Mouse (Mus musculus): Measurements from ENCODE around the gene Ppm1n. TPM values are rescaled to one million over a fixed set of nuclear protein-coding genes. Genes with fewer than 3 reads are reported as not detected.

Gene Ppm1n
- not detected for total RNA-seq (2021)
- long read RNA-seq, experiment 1, result 0 reads
- long read RNA-seq, experiment 2, result 0 reads

DNA sequence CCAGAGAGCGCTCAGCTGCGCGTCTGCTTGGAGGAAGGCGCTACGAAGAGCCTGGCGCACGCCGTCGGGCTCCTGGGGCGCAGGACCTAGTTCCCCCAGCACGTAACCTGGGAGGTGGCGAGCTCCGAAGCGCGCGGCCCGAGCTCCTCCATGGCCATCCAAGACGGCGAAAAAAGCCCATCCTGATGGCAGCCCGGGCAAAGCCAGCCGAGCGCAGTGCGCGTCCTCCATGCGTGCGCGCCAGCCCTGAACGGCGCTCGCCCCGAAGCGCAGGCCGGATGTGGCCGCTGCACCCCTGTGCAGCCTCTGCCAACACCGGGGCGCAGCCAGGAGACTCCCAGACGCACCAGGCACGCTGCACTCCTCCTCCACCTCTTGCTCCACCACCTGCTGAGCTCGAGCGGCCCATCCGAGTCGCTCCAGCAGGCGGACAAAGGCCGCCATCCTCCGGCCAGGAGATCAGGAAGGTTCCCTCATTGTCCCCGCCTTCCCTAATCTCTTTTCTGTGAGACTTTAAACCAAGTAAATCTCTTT is at the start of gene Ppm1n:
Gene Ppm1n, minus strand, starts transcription at position 484 of the 534 bp plus-strand sequence.
- no peak for DNase-seq

DNA sequence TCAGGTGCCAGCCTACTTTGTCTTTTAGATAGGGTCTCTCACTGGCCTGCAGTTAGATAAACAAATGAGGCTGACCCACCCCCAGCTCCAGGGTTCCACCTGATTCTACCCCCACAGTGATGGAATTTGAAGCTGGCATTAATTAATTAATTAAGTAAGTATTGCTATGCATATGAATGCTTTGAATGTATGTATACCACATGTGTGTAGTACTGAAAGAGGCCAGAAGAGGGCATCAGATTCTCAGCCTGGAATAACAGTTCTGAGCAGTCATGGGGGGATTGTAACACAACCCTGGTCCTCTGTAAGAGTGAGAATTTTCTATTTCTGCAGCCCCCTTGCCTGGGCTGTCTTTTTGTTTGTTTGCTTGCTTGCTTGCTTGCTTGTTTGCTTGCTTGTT is 48.6 kb upstream of the Ppm1n start:
- no peak for DNase-seq

DNA sequence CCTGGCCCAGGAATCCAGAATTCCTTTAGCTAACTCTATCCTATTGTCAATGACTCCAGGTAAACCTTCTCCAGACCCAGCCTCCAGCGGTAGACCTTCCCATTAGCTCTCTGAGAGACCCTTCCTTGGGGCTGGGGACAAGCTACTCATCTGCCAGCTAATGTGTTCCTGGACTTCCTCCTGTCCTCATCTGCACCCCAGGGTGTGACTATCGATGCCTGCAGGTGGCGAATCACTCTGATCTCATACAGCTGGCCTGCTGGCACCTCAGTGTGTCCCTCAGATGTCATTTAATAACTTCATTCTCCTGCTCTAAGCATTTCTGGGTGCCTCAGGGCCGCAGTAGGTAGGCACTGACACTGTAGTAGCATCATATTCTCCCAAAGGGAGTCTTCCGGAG is 47.9 kb upstream of the Ppm1n start:
- no peak for DNase-seq

DNA sequence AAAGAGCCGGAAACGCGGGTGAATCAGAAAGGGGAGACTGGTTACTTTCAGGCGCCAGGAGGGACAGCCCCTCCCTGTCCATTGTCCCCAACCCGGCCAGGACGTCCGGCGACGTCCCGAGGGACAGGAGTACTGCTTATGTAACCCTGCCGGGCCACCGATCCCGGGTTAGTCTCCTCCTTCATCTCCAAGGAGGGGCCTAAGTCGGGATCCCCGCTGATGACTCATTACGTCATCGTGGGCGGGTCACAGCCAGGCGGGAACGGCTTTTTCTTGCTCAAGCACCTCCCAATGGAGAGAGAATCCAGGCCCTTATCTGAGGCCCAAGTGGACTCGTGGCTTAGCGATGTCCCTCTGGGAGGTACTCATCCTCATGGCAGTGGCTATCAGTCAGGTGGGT is 47.3 kb upstream of the Ppm1n start:
- peak; percentile 95 to 98 for DNase-seq

DNA sequence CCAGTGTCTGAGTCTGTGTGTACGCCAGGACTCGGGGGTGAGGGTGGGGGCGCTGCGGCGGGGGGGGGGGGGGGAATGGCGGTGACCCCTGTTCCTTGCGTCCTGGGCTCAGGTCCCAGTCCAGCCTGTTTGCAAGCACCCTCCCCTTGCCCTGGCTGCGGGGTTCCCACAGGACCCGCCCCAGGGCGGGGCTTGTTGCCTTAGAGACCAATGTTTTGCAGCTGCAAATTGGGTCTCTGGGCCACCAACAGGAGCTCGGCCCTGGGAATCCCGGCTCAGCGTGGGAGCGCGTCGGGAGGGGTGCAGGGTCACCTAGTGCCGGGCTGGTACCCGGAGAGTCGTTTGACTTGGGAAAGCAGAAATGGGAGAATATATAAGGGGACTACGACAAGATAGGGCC is 46.5 kb upstream of the Ppm1n start:
- DNase-seq, result peak; percentile 95 to 98

DNA sequence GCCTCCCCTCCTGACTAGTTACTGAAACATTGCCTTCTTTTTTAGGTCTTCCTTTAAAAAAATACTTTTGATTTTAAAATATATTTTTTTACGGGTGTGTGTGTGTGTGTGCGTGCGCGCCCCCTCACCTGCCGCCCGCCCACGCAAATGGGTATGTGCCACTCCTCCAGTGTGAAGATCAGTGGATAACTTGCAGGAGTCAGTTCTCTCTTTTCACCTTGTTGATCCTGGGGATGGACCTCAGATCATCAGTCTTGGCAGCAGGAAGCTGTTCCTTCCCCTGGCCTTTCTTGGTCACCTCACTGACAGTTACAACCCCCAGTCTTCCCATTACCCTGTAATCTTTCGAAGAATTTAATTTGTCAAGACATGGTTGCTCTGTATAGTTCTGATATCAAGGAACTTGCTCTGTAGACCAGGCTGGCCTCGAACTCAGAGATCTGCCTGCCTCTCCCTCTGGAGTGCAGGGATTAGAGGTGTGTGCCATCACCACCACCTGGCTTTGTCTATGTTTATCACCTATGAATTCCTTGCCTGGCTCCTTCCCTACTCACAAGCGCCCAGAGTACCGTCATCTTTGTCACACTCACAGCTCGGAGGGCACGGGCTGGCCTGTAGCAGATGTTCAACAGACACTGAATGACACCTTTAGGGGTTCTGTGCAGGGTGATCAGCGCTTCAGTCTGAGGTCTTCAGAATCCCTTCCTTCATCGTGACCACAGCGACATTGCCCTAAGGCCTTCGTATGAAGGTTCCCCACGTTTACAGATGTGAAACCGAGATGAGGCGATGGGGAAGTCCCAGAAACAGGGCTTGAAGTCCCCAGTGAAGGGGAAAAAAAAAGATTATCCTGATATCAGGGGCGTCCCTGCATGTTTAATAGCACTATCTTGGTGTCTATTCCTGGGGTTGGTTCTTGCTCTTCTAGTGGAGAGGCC is 45.7 kb upstream of the Ppm1n start:
- no peak for DNase-seq

DNA sequence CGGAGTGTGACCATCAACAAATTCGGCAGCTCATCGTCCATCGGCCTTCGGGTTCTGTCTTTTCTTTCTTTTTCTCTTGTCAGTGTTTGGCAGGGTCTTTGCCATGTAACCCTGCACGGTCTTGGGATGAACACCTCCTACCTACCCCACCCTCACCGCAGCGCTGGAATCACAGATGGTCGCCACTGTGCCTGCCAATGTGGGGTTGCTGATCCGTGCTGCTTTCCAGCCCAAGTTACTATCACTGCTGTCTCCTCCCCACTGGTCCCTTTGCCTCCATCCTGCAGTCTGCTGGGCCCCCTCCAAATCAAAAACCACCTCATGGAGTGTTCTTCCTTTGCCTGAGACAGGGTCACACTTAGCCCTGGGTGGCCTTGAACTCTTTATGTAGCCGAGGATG is 44.4 kb upstream of the Ppm1n start:
- no peak for DNase-seq

DNA sequence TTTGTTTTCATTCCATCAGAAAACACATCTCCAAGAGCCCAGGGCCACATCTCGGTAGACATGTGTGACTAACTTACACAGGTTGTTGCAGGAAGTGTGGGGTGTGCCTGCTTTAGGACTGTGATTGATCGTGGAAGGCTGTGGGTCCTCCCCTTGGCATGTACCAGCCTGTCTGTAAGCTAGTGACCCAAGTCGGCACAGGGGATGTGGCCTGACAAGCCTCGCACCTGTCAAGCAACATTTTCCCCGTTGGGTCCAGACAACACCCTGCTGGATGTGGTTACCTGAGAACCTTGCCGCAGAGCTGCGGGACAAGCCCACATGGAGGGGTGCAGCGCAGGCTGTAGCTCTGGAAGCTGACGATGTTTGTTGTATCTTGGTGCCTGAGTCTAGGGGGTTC is 42.6 kb upstream of the Ppm1n start:
- no peak for DNase-seq

- no peak for DNase-seq
Measured at GRCm38 (mm10) chr7:19321464-19321863, 41.6 kb upstream of the Ppm1n start.

- no peak for DNase-seq
Measured at GRCm38 (mm10) chr7:19320637-19321036, 40.8 kb upstream of the Ppm1n start.

DNA sequence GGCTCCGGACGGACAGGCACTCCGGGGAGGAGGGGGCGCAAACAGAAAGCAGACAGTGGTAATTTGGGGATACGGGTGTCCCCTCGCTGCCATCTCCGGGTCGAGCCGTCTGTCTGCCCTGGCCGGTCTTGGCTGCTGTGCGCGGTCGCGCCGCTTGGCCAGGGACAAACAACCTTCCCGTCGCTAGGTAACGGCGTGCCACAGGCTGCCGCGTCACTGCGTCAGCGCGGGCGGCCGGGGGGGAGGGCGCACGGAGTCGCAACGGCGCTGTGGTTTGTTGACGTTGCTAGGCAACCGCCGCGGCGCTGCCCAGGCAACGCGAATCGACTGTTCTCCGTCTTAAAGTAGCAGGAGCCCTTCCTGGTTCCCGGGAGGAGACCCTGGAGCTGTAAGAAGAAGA is 40.0 kb upstream of the Ppm1n start:
- DNase-seq, result peak; percentile 97 to 98

- no peak for DNase-seq
Measured at GRCm38 (mm10) chr7:19319458-19319857, 39.6 kb upstream of the Ppm1n start.

- DNase-seq, result no peak
Measured at GRCm38 (mm10) chr7:19318676-19319075, 38.8 kb upstream of the Ppm1n start.

GRCm38 (mm10) chr7:19318201-19318600 is 38.3 kb upstream of the Ppm1n start:
- no peak for DNase-seq

- DNase-seq, result peak in 1 of 2 experiments; percentile 71
Measured at GRCm38 (mm10) chr7:19316451-19317161, 36.7 kb upstream of the Ppm1n start.

- no peak for DNase-seq
Measured at GRCm38 (mm10) chr7:19314033-19314432, 34.2 kb upstream of the Ppm1n start.

GRCm38 (mm10) chr7:19311991-19312390 is 32.1 kb upstream of the Ppm1n start:
- DNase-seq, result no peak

DNA sequence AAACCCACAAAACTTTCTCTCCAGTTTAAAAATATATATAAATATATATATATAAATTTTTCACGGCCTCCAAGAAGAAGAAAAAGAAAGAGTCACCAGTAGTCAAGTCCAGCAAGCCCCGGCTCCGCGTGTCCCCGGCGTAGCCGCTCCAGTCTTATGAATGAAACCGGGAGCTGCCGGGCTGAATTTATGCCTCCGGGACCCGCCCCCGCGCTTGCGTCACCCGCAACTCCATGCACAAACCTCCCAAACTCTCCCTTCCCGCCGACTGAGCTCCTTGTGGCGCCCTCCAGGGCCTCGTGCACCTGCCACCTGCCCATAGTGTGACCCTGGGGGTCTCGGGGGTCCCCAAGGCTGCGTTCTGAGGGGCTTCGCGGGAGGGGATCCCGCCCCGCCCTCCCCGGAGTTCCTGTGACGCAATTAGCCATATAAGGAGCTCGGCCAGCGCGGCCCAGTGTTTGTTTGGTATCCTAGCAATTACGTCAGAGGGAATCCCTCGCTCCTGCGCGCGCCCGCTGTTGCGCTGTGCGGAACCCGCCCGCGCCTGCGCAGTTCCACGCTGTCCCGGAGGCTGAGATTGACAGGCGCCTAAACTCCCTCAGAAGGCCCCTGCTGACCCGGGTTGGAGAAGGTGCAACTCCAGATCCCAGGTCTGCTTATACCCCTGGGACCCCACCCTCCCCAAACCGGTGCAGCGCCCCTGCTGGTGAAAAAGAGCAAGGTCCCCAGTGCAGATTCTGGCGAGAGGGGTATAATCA is 30.2 kb upstream of the Ppm1n start, which contains the start of gene Fosb:
Gene Fosb, minus strand, starts transcription at position 168 of the 758 bp plus-strand sequence.
- peak; percentile 96 for DNase-seq

- no peak for DNase-seq
Measured at GRCm38 (mm10) chr7:19309278-19309883, 29.5 kb upstream of the Ppm1n start.

- DNase-seq, result peak; percentile 97 to 98
Measured at GRCm38 (mm10) chr7:19308454-19309277, 28.8 kb upstream of the Ppm1n start.
